Mouse (Mus musculus): ENCODE data around the gene Pigw.
A peak's percentile ranks its signal among the peaks of the same experiment; 100 is the strongest.

The Pigw gene

GRCm38 (mm10) chr11:84879772-84880464, at the start of gene Pigw, which contains the start of gene Myo19:
Gene Pigw, minus strand, starts transcription at chr11:84880285.
Gene Myo19, plus strand, starts transcription at chr11:84880148.
- DNase-seq (ENCODE audit: low spot score), result peak; percentile 88

DNA sequence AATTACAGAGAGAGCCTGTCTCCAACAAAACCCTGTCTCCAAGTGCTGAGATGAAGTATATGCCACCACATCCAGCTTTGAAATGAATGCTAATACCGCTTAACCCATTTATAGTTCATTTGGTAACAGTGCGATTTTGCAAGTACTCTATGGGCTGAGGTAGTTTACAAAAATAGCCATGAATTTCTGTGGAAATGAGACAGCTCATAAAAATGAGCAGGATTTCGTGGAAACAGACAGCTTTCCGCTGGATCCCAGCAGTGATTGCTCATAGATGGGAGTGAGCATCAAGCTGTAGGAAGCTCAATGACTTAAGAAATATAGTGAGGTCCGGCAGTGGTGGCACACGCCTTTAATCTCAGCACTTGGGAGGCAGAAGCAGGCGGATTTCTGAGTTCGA, 40.9 kb upstream of the Pigw start:
- no peak for DNase-seq (ENCODE audit: low spot score)

GRCm38 (mm10) chr11:84919951-84920350, 39.9 kb upstream of the Pigw start:
- DNase-seq (ENCODE audit: low spot score), result no peak

GRCm38 (mm10) chr11:84919276-84919675, 39.2 kb upstream of the Pigw start:
- DNase-seq (ENCODE audit: low spot score), result peak; percentile 45

GRCm38 (mm10) chr11:84918425-84918824, 38.3 kb upstream of the Pigw start:
- peak; percentile 93 for DNase-seq (ENCODE audit: low spot score)

- no peak for DNase-seq (ENCODE audit: low spot score)
Observed at GRCm38 (mm10) chr11:84916703-84917300, 36.7 kb upstream of the Pigw start.

GRCm38 (mm10) chr11:84916053-84916702, 36.1 kb upstream of the Pigw start, which contains the start of gene Znhit3:
Gene Znhit3, minus strand, starts transcription at chr11:84916366.
- DNase-seq (ENCODE audit: low spot score), result peak; percentile 96

DNA sequence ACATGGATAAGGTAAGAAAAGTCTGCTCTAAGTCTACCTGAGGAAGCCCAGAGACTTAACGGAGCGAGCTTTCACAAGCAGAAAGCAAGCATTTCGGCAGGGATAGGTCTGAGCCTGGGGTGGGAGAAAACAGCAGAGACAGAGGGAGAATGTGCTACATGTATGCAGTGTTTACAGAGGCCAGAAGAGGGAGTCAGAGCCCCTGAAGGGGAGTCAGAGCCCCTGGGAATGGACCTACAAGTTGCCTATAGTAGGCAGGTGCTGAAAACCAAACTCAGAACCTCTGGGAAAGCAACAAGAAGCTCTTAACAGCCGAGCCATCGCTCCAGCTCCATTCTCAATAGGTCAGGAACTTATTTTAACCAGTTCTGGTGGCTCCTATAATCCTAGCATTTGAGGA, 34.6 kb upstream of the Pigw start:
- DNase-seq (ENCODE audit: low spot score), result no peak

DNA sequence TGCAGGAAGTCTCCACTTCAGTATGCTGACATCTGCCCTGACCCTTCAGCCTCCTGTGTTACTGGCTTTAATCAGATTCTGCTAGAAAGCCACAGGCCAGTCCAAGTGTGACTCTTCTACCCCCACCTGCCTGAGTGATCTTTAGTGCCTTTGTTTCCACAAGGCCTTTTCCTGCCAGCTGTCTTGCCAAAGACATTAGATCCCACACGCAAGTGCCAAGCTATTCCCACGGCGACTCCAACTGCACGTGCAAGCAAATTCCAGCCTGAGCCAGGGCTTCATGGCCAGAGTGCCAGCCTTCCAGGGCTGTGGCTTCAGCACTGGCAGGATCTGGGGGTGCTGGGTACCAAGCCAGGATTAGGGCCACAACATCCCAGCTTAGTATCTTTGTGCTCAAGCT, 30.3 kb upstream of the Pigw start:
- DNase-seq (ENCODE audit: low spot score), result no peak

GRCm38 (mm10) chr11:84908480-84908879, 28.4 kb upstream of the Pigw start:
- no peak for DNase-seq (ENCODE audit: low spot score)

- no peak for DNase-seq (ENCODE audit: low spot score)
Observed at GRCm38 (mm10) chr11:84907081-84907480, 27.0 kb upstream of the Pigw start.

- DNase-seq (ENCODE audit: low spot score), result no peak
Observed at GRCm38 (mm10) chr11:84904597-84905144, 24.6 kb upstream of the Pigw start.

- no peak for DNase-seq (ENCODE audit: low spot score)
Observed at GRCm38 (mm10) chr11:84893113-84893512, 13.0 kb upstream of the Pigw start.

DNA sequence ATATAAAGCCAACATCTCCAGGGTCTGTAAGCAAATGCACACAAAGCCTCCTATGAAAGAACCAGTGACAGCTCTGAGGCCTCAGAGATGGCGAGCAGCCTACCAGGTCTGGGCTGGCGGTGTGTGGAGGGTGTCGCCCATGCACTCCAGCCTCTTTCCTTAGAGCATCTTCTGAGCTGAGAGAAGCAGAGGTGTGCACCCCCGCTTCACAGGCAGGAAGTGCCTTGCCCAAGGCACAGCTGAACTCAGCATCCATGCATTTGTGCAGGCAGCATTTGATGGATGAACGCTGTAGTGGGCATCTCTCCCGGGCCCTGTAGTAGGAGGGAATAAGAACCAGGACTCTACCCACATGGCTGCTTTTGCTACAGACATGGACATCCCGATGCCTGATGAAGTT, 11.6 kb upstream of the Pigw start:
- DNase-seq (ENCODE audit: low spot score), result no peak

DNA sequence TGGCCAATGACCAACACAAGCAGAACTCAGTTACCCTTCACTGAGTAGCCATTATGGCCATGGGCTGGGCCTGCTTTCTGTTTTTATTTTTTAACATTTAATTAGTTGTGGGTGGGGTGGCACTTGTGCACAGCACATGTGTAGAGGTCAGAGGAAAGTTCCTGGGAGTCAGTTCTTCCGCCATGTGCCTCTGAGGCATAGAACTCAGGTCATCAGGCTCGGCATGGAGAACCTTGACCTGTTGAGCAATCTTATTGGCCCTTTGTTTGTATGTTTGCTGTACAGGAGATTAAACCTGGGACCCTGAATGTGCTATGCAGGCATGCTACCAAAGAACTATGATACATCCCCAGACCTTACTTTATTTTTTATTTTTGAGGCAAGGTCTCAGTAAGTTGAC, 9.4 kb upstream of the Pigw start:
- no peak for DNase-seq (ENCODE audit: low spot score)

DNA sequence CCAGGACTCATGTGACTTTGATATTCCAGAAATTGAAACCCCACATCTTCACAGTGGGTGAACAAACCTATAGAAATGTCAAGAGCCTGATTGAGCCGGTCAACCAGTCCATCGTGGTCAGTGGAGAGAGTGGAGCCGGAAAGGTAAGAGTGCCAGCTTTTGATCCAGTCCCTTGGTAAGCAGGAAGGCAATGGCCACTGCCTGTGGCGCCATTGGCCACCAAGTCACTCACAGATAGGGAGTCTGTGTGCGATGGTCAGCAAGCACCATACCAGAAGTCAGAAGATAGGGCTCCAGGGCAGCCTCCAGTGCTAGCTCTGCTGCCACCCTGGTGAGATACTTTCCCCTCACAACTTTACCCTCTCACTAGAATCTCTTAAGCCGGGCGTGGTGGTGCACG, 7.9 kb upstream of the Pigw start:
- DNase-seq (ENCODE audit: low spot score), result no peak

GRCm38 (mm10) chr11:84886767-84887511, 6.9 kb upstream of the Pigw start:
- DNase-seq (ENCODE audit: low spot score), result no peak

GRCm38 (mm10) chr11:84886236-84886635, 6.2 kb upstream of the Pigw start:
- DNase-seq (ENCODE audit: low spot score), result no peak

GRCm38 (mm10) chr11:84885238-84885637, 5.2 kb upstream of the Pigw start:
- no peak for DNase-seq (ENCODE audit: low spot score)

- no peak for DNase-seq (ENCODE audit: low spot score)
Observed at GRCm38 (mm10) chr11:84882346-84882745, 2.3 kb upstream of the Pigw start.

GRCm38 (mm10) chr11:84880971-84881370, 886 bp upstream of the Pigw start:
- DNase-seq (ENCODE audit: low spot score), result no peak

- peak; percentile 71 for DNase-seq (ENCODE audit: low spot score)
Observed at GRCm38 (mm10) chr11:84880465-84880961, 428 bp upstream of the Pigw start.

All from embryo, embryonic 10 days (tissue).